Mouse (Mus musculus): ENCODE results near the gene Crcp. TPM values are rescaled to one million over a fixed set of nuclear protein-coding genes. Genes with fewer than 3 reads are reported as not detected.
"Not testable (repeated sequence)": the region's sequence is repeated elsewhere in the genome, so short reads cannot be mapped to it uniquely, and the experiment has no call there.

Gene Crcp
- polyA plus RNA-seq, 1 experiment: 7.1 TPM

DNA sequence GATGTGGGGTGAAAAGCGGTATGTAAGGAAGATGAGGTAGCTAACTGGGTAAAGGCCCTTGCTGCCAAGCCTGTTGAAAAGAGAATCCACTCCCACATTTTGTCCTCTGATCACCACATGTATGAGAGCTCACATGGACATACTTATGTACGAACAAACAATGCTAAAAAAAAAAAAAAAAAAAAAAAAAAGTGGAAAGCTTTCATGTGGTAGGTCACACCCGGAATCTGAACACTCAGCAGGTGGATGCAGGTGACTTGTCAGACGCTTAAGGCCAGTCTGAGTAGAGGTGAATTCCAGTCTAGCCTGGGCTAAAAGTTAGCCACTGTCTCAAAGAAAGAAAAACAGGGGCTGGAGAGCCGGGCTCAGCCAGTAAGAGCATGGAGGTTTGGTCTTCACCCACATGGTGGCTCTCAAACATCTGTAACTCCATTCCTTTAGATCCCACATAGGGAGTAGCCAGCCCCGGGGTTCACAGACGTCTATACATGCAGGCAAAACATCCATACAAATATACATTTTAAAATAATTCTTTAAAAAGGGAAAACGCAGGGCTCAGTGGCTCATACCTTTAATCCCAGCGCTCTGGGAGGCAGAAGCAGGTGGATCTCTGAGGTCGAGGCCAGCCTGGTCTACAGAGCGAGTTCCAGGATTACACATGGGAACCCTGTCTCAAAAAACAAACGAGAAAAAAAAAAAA lies 5.9 kb upstream of the Crcp start:
- no peak for TF ChIP-seq POLR2A (IDR thresholded peaks at IDR 0.05; ENCODE audit: low read depth, low read length)
- TF ChIP-seq CTCF (IDR thresholded peaks at IDR 0.05; ENCODE audit: extremely low read depth, insufficient read depth, insufficient read length, insufficient replicate concordance): no peak
- 40% methylated on average over 12 of the region's 12 CpGs for WGBS
- Histone ChIP-seq H3K36me3 (ENCODE audit: control insufficient read depth, insufficient read depth, low read length) (0 out of 2 replicates have a peak, but pooled peaks cover under 1% of the 10 kb centered on the region), H3K4me1 (ENCODE audit: control insufficient read depth, insufficient read depth, insufficient read length) (no peaks in the 10 kb centered on the region), H3K27me3 (ENCODE audit: control insufficient read depth, insufficient read depth, low read length) (no peaks in the 10 kb centered on the region), H3K4me3 (ENCODE audit: extremely low read depth, insufficient read depth, insufficient read length) (no peak overlapping the region; the same call in 1 of the 2 replicates), H3K27ac (ENCODE audit: insufficient read depth, low read length) (no peak overlapping the region)
- DNase-seq (ENCODE audit: low read depth in 1 of 2, low spot score in 2 of 2): no peak

DNA sequence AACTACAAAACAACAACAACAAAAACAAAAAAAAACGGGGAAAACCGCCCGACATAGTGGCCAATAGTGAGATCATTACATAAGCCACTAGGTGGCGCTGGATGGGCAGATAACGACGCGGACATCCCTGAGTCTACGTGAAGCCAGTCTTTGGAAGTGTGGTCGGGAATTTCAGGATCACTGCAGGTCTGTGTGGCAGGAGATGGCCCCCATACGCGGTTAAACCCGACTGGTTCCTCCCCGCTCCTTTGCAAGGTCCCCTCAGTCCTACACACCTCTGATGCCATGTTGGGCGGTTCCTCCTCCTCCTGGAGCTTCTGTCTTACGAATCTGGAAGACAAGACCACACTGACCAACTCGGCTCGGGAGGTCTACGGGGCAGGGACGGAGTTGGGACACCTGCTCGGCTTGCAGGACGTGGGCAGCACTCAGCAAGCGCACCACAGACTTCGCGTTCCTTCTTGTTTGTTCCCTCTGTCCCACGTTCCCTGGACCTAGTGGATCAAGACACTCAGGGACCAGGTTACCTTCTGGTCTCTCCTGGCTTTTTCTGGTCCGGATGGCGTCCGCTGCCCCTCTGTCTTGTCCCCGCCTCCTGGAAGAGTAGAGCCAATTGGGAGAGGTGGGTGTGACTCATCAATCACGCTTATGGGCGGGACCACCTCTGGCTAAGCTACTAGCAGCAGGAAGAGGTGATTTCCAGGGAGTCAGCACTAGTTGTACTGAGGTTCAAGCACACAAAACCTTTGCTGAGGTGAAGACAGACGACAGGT lies 5.1 kb upstream of the Crcp start:
- TF ChIP-seq POLR2A (IDR thresholded peaks at IDR 0.05; ENCODE audit: low read depth, low read length): no peak
- peak; percentile 71; the same call in 1 of the 2 replicates for TF ChIP-seq CTCF (IDR thresholded peaks at IDR 0.05; ENCODE audit: extremely low read depth, insufficient read depth, insufficient read length, insufficient replicate concordance)
- H3K4me3 ChIP-seq (ENCODE audit: extremely low read depth, insufficient read depth, insufficient read length): peak overlapping the region; percentile 75
- H3K4me1 ChIP-seq (ENCODE audit: control insufficient read depth, insufficient read depth, insufficient read length): no peaks in the 10 kb centered on the region
- peak overlapping the region; percentile 62 for H3K27ac ChIP-seq (ENCODE audit: insufficient read depth, low read length)
- under 1% methylated on average over 32 of the region's 32 CpGs for WGBS
- H3K36me3 ChIP-seq (ENCODE audit: control insufficient read depth, insufficient read depth, low read length): no peaks in the 10 kb centered on the region
- DNase-seq (ENCODE audit: low read depth in 1 of 2, low spot score in 2 of 2): peak; percentile 67 to 76
- H3K27me3 ChIP-seq (ENCODE audit: control insufficient read depth, insufficient read depth, low read length): no peaks in the 10 kb centered on the region

DNA sequence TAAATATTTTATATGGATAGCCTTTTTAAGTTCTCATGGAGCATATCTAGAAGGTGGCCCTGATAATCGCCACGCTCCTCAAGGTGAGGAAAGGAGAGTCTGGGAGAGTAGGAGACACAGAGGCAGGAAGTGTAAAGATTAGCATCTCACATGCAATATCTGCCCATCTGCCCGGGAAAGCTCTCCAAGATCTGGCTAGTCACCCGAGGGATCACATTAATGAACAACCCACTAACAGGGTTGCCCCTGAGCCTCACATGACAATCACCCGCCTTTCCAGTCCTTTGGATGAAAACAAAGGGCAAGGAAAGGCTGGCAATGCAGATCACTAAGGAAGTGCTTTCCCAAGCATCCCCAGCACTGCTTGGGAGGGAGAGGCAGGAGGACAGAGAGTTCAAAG lies 2.0 kb upstream of the Crcp start:
- TF ChIP-seq POLR2A (IDR thresholded peaks at IDR 0.05; ENCODE audit: low read depth, low read length) (no peak), CTCF (IDR thresholded peaks at IDR 0.05; ENCODE audit: extremely low read depth, insufficient read depth, insufficient read length, insufficient replicate concordance) (no peak)
- Histone ChIP-seq H3K4me1 (ENCODE audit: control insufficient read depth, insufficient read depth, insufficient read length) (no peaks in the 10 kb centered on the region; the same call in 1 of the 2 replicates), H3K36me3 (ENCODE audit: control insufficient read depth, insufficient read depth, low read length) (no peaks in the 10 kb centered on the region), H3K4me3 (ENCODE audit: extremely low read depth, insufficient read depth, insufficient read length) (no peak overlapping the region), H3K27ac (ENCODE audit: insufficient read depth, low read length) (no peak overlapping the region), H3K27me3 (ENCODE audit: control insufficient read depth, insufficient read depth, low read length) (no peaks in the 10 kb centered on the region)
- 71% methylated on average over 5 of the region's 5 CpGs for WGBS
- no peak for DNase-seq (ENCODE audit: low read depth in 1 of 2, low spot score in 2 of 2)

DNA sequence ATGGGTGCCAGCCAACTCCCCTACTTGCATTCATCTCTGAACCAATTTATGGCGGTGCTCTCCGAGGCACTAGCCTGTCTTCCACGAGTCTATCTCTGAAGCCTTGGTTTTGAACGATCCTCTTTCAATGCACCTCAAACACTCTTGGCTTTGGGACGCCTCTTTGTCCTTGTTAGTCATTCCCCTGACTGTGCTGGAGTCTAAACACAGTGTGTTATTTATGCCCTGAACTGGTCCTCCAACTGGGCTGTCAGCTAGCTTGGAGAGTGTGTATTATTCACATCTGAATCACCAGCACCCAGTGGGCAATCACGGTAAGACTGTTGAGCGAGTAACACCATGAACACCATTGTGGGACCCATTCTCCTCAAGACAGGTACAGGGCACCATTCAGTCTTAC lies 1.4 kb upstream of the Crcp start:
- H3K4me3 ChIP-seq (ENCODE audit: extremely low read depth, insufficient read depth, insufficient read length): no peak overlapping the region
- H3K27me3 ChIP-seq (ENCODE audit: control insufficient read depth, insufficient read depth, low read length): no peaks in the 10 kb centered on the region
- no peak for TF ChIP-seq POLR2A (IDR thresholded peaks at IDR 0.05; ENCODE audit: low read depth, low read length)
- no peak for TF ChIP-seq CTCF (IDR thresholded peaks at IDR 0.05; ENCODE audit: extremely low read depth, insufficient read depth, insufficient read length, insufficient replicate concordance)
- no peaks in the 10 kb centered on the region; the same call in 1 of the 2 replicates for H3K4me1 ChIP-seq (ENCODE audit: control insufficient read depth, insufficient read depth, insufficient read length)
- H3K27ac ChIP-seq (ENCODE audit: insufficient read depth, low read length): no peak overlapping the region
- H3K36me3 ChIP-seq (ENCODE audit: control insufficient read depth, insufficient read depth, low read length): no peaks in the 10 kb centered on the region
- 82% methylated on average over 7 of the region's 7 CpGs for WGBS
- no peak for DNase-seq (ENCODE audit: low read depth in 1 of 2, low spot score in 2 of 2)

DNA sequence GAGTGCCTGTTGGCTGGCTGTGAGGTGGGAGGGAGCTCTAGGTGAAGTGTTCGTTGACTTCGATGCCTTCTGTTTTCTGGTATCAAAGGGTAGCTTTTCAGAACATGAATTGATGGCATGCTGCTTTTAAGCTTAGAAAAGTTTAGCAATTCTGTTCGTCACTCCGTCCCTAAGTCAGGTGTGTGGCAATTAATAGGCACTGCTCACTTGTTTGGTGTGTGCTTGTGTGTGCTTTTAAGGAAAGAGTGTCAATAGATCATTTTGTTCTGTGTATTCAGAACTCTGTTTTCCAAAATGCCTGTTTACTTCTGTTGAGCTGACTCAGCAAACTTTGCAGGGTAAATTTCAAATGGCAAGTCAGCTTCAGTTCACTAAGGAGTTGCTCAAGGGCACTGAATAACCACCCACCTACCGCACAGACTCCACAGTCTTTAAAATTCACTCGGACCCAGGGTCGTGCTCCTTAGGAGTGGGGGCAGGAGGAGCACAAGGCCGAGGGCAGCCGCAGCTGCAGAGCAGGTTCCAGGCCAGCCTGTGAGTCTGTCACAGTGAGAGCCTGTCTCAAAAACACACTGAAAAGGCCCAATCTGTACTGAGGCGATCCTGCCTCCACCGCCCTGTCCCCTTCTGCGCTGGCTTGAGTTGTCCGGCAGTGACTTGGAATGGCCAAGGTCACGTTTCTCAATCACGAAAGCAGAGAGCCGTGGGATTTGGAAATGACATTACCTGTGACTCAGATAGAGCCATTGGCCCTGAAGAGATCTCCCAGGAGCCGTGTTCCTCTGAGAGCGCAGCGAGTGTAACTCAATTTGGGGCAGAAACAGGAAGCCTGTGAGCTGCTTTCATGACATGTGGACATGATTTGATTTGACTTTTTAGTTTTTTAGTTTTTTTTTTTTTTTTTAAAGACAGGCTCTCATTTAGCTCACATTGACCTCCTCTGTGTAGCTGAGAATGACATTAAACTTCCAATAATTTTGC lies 2.6 kb downstream of the Crcp start:
- DNase-seq (ENCODE audit: low read depth in 1 of 2, low spot score in 2 of 2): no peak
- H3K4me3 ChIP-seq (ENCODE audit: extremely low read depth, insufficient read depth, insufficient read length): no peak overlapping the region
- H3K36me3 ChIP-seq (ENCODE audit: control insufficient read depth, insufficient read depth, low read length): peaks cover 2% of the 10 kb centered on the region; the same call in 1 of the 2 replicates
- H3K27ac ChIP-seq (ENCODE audit: insufficient read depth, low read length): no peak overlapping the region
- H3K27me3 ChIP-seq (ENCODE audit: control insufficient read depth, insufficient read depth, low read length): no peaks in the 10 kb centered on the region
- H3K4me1 ChIP-seq (ENCODE audit: control insufficient read depth, insufficient read depth, insufficient read length): no peaks in the 10 kb centered on the region; the same call in 1 of the 2 replicates
- WGBS: 93% methylated on average over 19 of the region's 19 CpGs
- TF ChIP-seq CTCF (IDR thresholded peaks at IDR 0.05; ENCODE audit: extremely low read depth, insufficient read depth, insufficient read length, insufficient replicate concordance): no peak
- TF ChIP-seq POLR2A (IDR thresholded peaks at IDR 0.05; ENCODE audit: low read depth, low read length): no peak

DNA sequence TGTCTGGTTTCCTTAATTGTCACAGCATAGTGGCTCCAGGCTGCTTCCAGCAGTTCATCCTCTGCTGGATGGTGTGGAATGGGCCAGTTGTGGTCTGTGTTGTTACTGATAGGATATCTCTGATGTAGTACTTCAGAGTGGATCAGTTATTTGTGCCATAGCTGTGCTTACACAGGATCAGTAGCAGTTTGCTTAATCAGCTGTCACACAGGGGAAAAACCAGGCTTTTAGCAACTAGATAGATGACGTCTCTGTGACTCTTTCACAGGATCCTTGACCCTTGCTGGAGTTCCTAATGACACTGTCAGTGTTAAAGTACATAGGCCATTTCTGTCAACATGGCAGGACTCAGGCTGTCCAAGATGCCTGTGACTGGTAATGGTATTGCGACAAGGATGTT lies 4.8 kb downstream of the Crcp start:
- H3K27me3 ChIP-seq (ENCODE audit: control insufficient read depth, insufficient read depth, low read length): no peaks in the 10 kb centered on the region
- no peaks in the 10 kb centered on the region; the same call in 1 of the 2 replicates for H3K4me1 ChIP-seq (ENCODE audit: control insufficient read depth, insufficient read depth, insufficient read length)
- H3K4me3 ChIP-seq (ENCODE audit: extremely low read depth, insufficient read depth, insufficient read length): no peak overlapping the region
- WGBS: 83% methylated on average over 2 of the region's 2 CpGs
- TF ChIP-seq POLR2A (IDR thresholded peaks at IDR 0.05; ENCODE audit: low read depth, low read length) (no peak), CTCF (IDR thresholded peaks at IDR 0.05; ENCODE audit: extremely low read depth, insufficient read depth, insufficient read length, insufficient replicate concordance) (no peak)
- no peak for DNase-seq (ENCODE audit: low read depth in 1 of 2, low spot score in 2 of 2)
- peaks cover 11% of the 10 kb centered on the region for H3K36me3 ChIP-seq (ENCODE audit: control insufficient read depth, insufficient read depth, low read length)
- no peak overlapping the region for H3K27ac ChIP-seq (ENCODE audit: insufficient read depth, low read length)

DNA sequence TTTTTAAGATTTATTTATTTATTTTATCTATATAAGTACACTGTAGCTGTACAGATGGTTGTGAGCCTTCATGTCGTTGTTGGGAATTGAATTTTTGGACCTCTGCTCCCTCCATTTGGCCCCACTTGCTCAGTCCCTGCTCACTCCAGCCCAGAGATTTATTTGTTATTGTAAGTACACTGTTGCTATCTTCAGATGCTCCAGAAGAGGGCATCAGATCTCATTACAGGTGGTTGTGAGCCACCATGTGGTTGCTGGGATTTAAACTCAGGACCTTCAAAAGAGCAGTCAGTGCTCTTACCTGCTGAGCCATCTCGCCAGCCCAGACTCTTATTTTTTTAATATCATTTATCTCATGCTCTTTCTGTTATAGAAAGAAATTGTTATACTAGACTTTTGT lies 7.2 kb downstream of the Crcp start:
- H3K4me3 ChIP-seq (ENCODE audit: extremely low read depth, insufficient read depth, insufficient read length); DNase-seq (ENCODE audit: low read depth in 1 of 2, low spot score in 2 of 2); H3K4me1 ChIP-seq (ENCODE audit: control insufficient read depth, insufficient read depth, insufficient read length); H3K27me3 ChIP-seq (ENCODE audit: control insufficient read depth, insufficient read depth, low read length); H3K27ac ChIP-seq (ENCODE audit: insufficient read depth, low read length): not testable (repeated sequence)
- WGBS: 77% methylated on average over 2 of the region's 2 CpGs
- peaks cover 20% of the 10 kb centered on the region for H3K36me3 ChIP-seq (ENCODE audit: control insufficient read depth, insufficient read depth, low read length)
